Mouse (Mus musculus) forebrain, embryonic 16.5 days (tissue): ENCODE results near the gene Bcas2. TPM values are rescaled to one million over a fixed set of nuclear protein-coding genes. Genes with fewer than 3 reads are reported as not detected.
"Not testable (repeated sequence)": the region's sequence is repeated elsewhere in the genome, so short reads cannot be mapped to it uniquely, and the experiment has no call there.

Experiments used
- ATAC-seq: fragments of 200-750 bp; cut with Nextera tagmentation; 2 replicates; pipeline ENCODE4 v1.8.0; 2017; ENCODE audit warnings: mild to moderate bottlenecking, moderate library complexity
- H3K27ac ChIP-seq: fragments of 300-500 bp; sonication (generic); 2 replicates; pipeline ENCODE4 v1.5.1; 2014; ENCODE audit warnings: low read length, control low read depth
- H3K27me3 ChIP-seq: fragments of 300-500 bp; sonication (generic); replicated peaks from 2 replicates; pipeline ENCODE4 v1.6.1; 2014; ENCODE audit warnings: low read length; ENCODE audit not compliant: control insufficient read depth, insufficient read depth
- H3K36me3 ChIP-seq: fragments of 300-500 bp; sonication (generic); 2 replicates; pipeline ENCODE4 v1.6.1; 2014; ENCODE audit not compliant: control insufficient read depth, insufficient read depth
- H3K4me1 ChIP-seq: fragments of 300-500 bp; sonication (generic); replicated peaks from 2 replicates; pipeline ENCODE4 v1.6.1; 2014; ENCODE audit warnings: low read length; ENCODE audit not compliant: control insufficient read depth, insufficient read depth
- H3K4me2 ChIP-seq: fragments of 300-500 bp; sonication (generic); 2 replicates; pipeline ENCODE4 v1.6.1; 2014; ENCODE audit warnings: mild to moderate bottlenecking, low read length, control low read depth
- H3K4me3 ChIP-seq: fragments of 300-500 bp; sonication (generic); replicated peaks from 2 replicates; pipeline ENCODE4 v1.5.1; 2014; ENCODE audit warnings: mild to moderate bottlenecking, low read length, control low read depth
- H3K9ac ChIP-seq: fragments of 300-500 bp; sonication (generic); replicated peaks from 2 replicates; pipeline ENCODE4 v1.6.1; 2014; ENCODE audit warnings: low read depth, low read length, control low read depth
- H3K9me3 ChIP-seq: fragments of 300-500 bp; sonication (generic); 2 replicates; pipeline ENCODE4 v1.6.1; 2016; ENCODE audit warnings: low read length; ENCODE audit not compliant: control insufficient read depth
- WGBS: fragments of 180-500 bp; shearing (Covaris S2); extraction: QIAGEN DNeasy Blood & Tissue Kit; methylation state at CpG from one replicate; pipeline ENCODE4 v1.1.7; 2014; 5-methylcytosine and 5-hydroxymethylcytosine counted together
- polyA plus RNA-seq: library from polyadenylated mRNA; unstranded; fragments of >200 nt; fragmentation: Nextera tagmentation; extraction: Ambion mirVana; gene quantifications from 2 replicates; pipeline ENCODE4 v1.2.1, GENCODE M21; 2015

Gene Bcas2
- polyA plus RNA-seq, 1 experiment from 2014 or later: 242 TPM

- no peak overlapping the region for H3K27ac ChIP-seq
- no peak for ATAC-seq
- H3K36me3 ChIP-seq: no peaks in the 10 kb centered on the region
- 52% methylated on average over 5 of the region's 5 CpGs for WGBS
- H3K9ac ChIP-seq: no peak overlapping the region
- no peak overlapping the region for H3K4me2 ChIP-seq
- no peak overlapping the region for H3K4me3 ChIP-seq
- H3K4me1 ChIP-seq: peaks cover 7% of the 10 kb centered on the region; the same call in 1 of the 2 replicates
- H3K27me3 ChIP-seq: no peaks in the 10 kb centered on the region
- peaks cover 6% of the 10 kb centered on the region; the same call in 1 of the 2 replicates for H3K9me3 ChIP-seq
Measured at GRCm38 (mm10) chr3:103188451-103188850, 17.0 kb downstream of the Bcas2 start.

- H3K27me3 ChIP-seq: no peaks in the 10 kb centered on the region
- ATAC-seq: no peak; the same call in 1 of the 2 replicates
- peaks cover 7% of the 10 kb centered on the region; the same call in 1 of the 2 replicates for H3K4me1 ChIP-seq
- H3K27ac ChIP-seq: no peak overlapping the region
- no peak overlapping the region for H3K9ac ChIP-seq
- H3K4me3 ChIP-seq: no peak overlapping the region
- H3K4me2 ChIP-seq: no peak overlapping the region
- H3K9me3 ChIP-seq: peaks cover 6% of the 10 kb centered on the region; the same call in 1 of the 2 replicates
- no peaks in the 10 kb centered on the region for H3K36me3 ChIP-seq
- WGBS: 70% methylated on average over 2 of the region's 2 CpGs
Measured at GRCm38 (mm10) chr3:103188856-103189255, 17.4 kb downstream of the Bcas2 start.

- Histone ChIP-seq H3K27ac (no peak overlapping the region), H3K36me3 (no peaks in the 10 kb centered on the region), H3K4me1 (peaks cover 7% of the 10 kb centered on the region; the same call in 1 of the 2 replicates), H3K4me3 (no peak overlapping the region), H3K9me3 (peaks cover 6% of the 10 kb centered on the region; the same call in 1 of the 2 replicates), H3K27me3 (no peaks in the 10 kb centered on the region), H3K4me2 (no peak overlapping the region), H3K9ac (no peak overlapping the region)
- 93% methylated on average over 4 of the region's 4 CpGs for WGBS
- ATAC-seq: no peak
Measured at GRCm38 (mm10) chr3:103192161-103192560, 20.7 kb downstream of the Bcas2 start.

- Histone ChIP-seq H3K4me2 (no peak overlapping the region), H3K9ac (no peak overlapping the region), H3K4me1 (peaks cover 7% of the 10 kb centered on the region; the same call in 1 of the 2 replicates), H3K27ac (no peak overlapping the region), H3K4me3 (no peak overlapping the region), H3K27me3 (no peaks in the 10 kb centered on the region), H3K9me3 (peaks cover 6% of the 10 kb centered on the region; the same call in 1 of the 2 replicates), H3K36me3 (no peaks in the 10 kb centered on the region)
- 67% methylated on average over 1 of the region's 1 CpGs for WGBS
- ATAC-seq: no peak
Measured at GRCm38 (mm10) chr3:103193186-103193585, 21.7 kb downstream of the Bcas2 start.

- no peaks in the 10 kb centered on the region for H3K27me3 ChIP-seq
- no peak overlapping the region for H3K27ac ChIP-seq
- peaks cover 6% of the 10 kb centered on the region; the same call in 1 of the 2 replicates for H3K9me3 ChIP-seq
- no peak overlapping the region for H3K9ac ChIP-seq
- no peak for ATAC-seq
- no peaks in the 10 kb centered on the region for H3K36me3 ChIP-seq
- H3K4me2 ChIP-seq: no peak overlapping the region
- 82% methylated on average over 7 of the region's 7 CpGs for WGBS
- no peaks in the 10 kb centered on the region for H3K4me1 ChIP-seq
- no peak overlapping the region for H3K4me3 ChIP-seq
Measured at GRCm38 (mm10) chr3:103196320-103196823, 24.9 kb downstream of the Bcas2 start.

- no peaks in the 10 kb centered on the region for H3K36me3 ChIP-seq
- WGBS: 93% methylated on average over 5 of the region's 5 CpGs
- no peaks in the 10 kb centered on the region for H3K27me3 ChIP-seq
- H3K4me3 ChIP-seq: no peak overlapping the region
- no peaks in the 10 kb centered on the region for H3K9me3 ChIP-seq
- no peaks in the 10 kb centered on the region for H3K4me1 ChIP-seq
- H3K27ac ChIP-seq: no peak overlapping the region
- ATAC-seq: no peak
- H3K9ac ChIP-seq: no peak overlapping the region
- no peak overlapping the region for H3K4me2 ChIP-seq
Measured at GRCm38 (mm10) chr3:103199386-103199785, 27.9 kb downstream of the Bcas2 start.

GRCm38 (mm10) chr3:103201105-103201504 lies 29.6 kb downstream of the Bcas2 start:
- not testable (repeated sequence) for H3K4me1 ChIP-seq, H3K36me3 ChIP-seq, H3K27me3 ChIP-seq, H3K27ac ChIP-seq, H3K4me2 ChIP-seq, ATAC-seq, H3K9ac ChIP-seq, H3K9me3 ChIP-seq, H3K4me3 ChIP-seq
- WGBS: 95% methylated on average over 7 of the region's 7 CpGs

- no peak overlapping the region for H3K27ac ChIP-seq
- no peak overlapping the region for H3K9ac ChIP-seq
- no peaks in the 10 kb centered on the region for H3K36me3 ChIP-seq
- no peaks in the 10 kb centered on the region for H3K27me3 ChIP-seq
- no peak for ATAC-seq
- 87% methylated on average over 1 of the region's 1 CpGs for WGBS
- no peaks in the 10 kb centered on the region for H3K4me1 ChIP-seq
- H3K4me3 ChIP-seq: no peak overlapping the region
- no peaks in the 10 kb centered on the region for H3K9me3 ChIP-seq
- no peak overlapping the region for H3K4me2 ChIP-seq
Measured at GRCm38 (mm10) chr3:103203554-103203953, 32.1 kb downstream of the Bcas2 start.

- Histone ChIP-seq H3K4me2 (no peak overlapping the region), H3K27me3 (no peaks in the 10 kb centered on the region), H3K9ac (no peak overlapping the region), H3K4me3 (no peak overlapping the region), H3K27ac (no peak overlapping the region), H3K36me3 (no peaks in the 10 kb centered on the region), H3K9me3 (no peaks in the 10 kb centered on the region), H3K4me1 (no peaks in the 10 kb centered on the region)
- ATAC-seq: no peak
- WGBS: 84% methylated on average over 3 of the region's 3 CpGs
Measured at GRCm38 (mm10) chr3:103204445-103204844, 33.0 kb downstream of the Bcas2 start.

GRCm38 (mm10) chr3:103206393-103206792 lies 34.9 kb downstream of the Bcas2 start:
- no peaks in the 10 kb centered on the region for H3K4me1 ChIP-seq
- H3K9me3 ChIP-seq: no peaks in the 10 kb centered on the region
- no peaks in the 10 kb centered on the region for H3K36me3 ChIP-seq
- WGBS: 94% methylated on average over 6 of the region's 6 CpGs
- no peak overlapping the region for H3K27ac ChIP-seq
- H3K4me2 ChIP-seq: no peak overlapping the region
- no peaks in the 10 kb centered on the region for H3K27me3 ChIP-seq
- H3K4me3 ChIP-seq: no peak overlapping the region
- no peak overlapping the region for H3K9ac ChIP-seq
- no peak for ATAC-seq
